10 mouse cellular contexts compared by ENCODE assay signal in genomic region chr10:23449860-23450646, GRCm38 (mm10).
A peak's percentile ranks its signal among the peaks of the same experiment; 100 is the strongest.
DNase-seq lines count a peak whose midpoint lies in the region; ATAC-seq lines count a peak whose summit lies in the region.
"Had no signal": no experiment of that assay in that cellular context is flagged by ENCODE, and none has a peak within 500 bp of the region (broad histone marks: within the 10 kb centered on the region; RNA-seq: fewer than 3 reads in every experiment).

No protein-coding gene starts in this region.

- no peaks in the 10 kb centered on the region for H3K4me1 ChIP-seq in liver, embryonic 12.5 days
- H3K4me1 ChIP-seq in forebrain, embryonic 11.5 days (replicated peaks; ENCODE audit: control insufficient read depth, insufficient read depth, low read length) = peaks cover 2% of the 10 kb centered on the region; the same call in 1 of the 2 replicates
- H3K4me1 ChIP-seq in hindbrain, embryonic 14.5 days (replicated peaks; ENCODE audit: control insufficient read depth, insufficient read depth, low read length) = peaks cover 6% of the 10 kb centered on the region; the same call in 1 of the 2 replicates
- H3K4me1 ChIP-seq in neural tube, embryonic 12.5 days = peaks cover 11% of the 10 kb centered on the region; the same call in 1 of the 2 replicates
- H3K4me1 ChIP-seq: liver, embryonic 15.5 days had no signal

- H3K4me2 ChIP-seq in liver, embryonic 12.5 days = no peak overlapping the region
- no peak overlapping the region for H3K4me2 ChIP-seq in forebrain, embryonic 11.5 days (ENCODE audit: low read depth, low read length, severe bottlenecking)
- H3K4me2 ChIP-seq in hindbrain, embryonic 14.5 days (replicated peaks) = peak overlapping the region; percentile 42
- H3K4me2 ChIP-seq in neural tube, embryonic 12.5 days (replicated peaks) = peak overlapping the region; percentile 48
- H3K4me2 ChIP-seq: liver, embryonic 15.5 days had no signal

- no peak overlapping the region for H3K9ac ChIP-seq in liver, embryonic 12.5 days
- no peak overlapping the region for H3K9ac ChIP-seq in forebrain, embryonic 11.5 days (ENCODE audit: low read length)
- H3K9ac ChIP-seq in hindbrain, embryonic 14.5 days = peak overlapping the region; percentile 35; the same call in 1 of the 2 replicates
- H3K9ac ChIP-seq in neural tube, embryonic 12.5 days = no peak overlapping the region
- H3K9ac ChIP-seq: liver, embryonic 15.5 days had no signal

- 59% methylated on average over 19 of the region's 19 CpGs for WGBS in liver, embryonic 12.5 days (ENCODE audit: insufficient replicate concordance)
- 79% methylated on average over 19 of the region's 19 CpGs for WGBS in forebrain, embryonic 11.5 days
- 59% methylated on average over 19 of the region's 19 CpGs for WGBS in hindbrain, embryonic 14.5 days
- 66% methylated on average over 19 of the region's 19 CpGs for WGBS in neural tube, embryonic 12.5 days

- no peaks in the 10 kb centered on the region for H3K36me3 ChIP-seq in liver, embryonic 12.5 days
- no peaks in the 10 kb centered on the region for H3K36me3 ChIP-seq in forebrain, embryonic 11.5 days (ENCODE audit: control insufficient read depth, insufficient read depth, low read length)
- H3K36me3 ChIP-seq in hindbrain, embryonic 14.5 days (replicated peaks; ENCODE audit: control insufficient read depth, insufficient read depth) = no peaks in the 10 kb centered on the region
- no peaks in the 10 kb centered on the region for H3K36me3 ChIP-seq in neural tube, embryonic 12.5 days
- H3K36me3 ChIP-seq: liver, embryonic 15.5 days had no signal

- no peak for ATAC-seq in liver, embryonic 12.5 days
- no peak for ATAC-seq in forebrain, embryonic 11.5 days (replicated peaks; ENCODE audit: low FRiP score)
- no peak for ATAC-seq in hindbrain, embryonic 14.5 days (ENCODE audit: low FRiP score)
- peak; percentile 69 for ATAC-seq in neural tube, embryonic 12.5 days (ENCODE audit: low FRiP score, low read depth)

- H3K27ac ChIP-seq in liver, embryonic 12.5 days = no peak overlapping the region
- H3K27ac ChIP-seq in forebrain, embryonic 11.5 days (ENCODE audit: low read depth, low read length) = no peak overlapping the region
- peak overlapping the region; percentile 16; the same call in 1 of the 2 replicates for H3K27ac ChIP-seq in hindbrain, embryonic 14.5 days
- peak overlapping the region; percentile 15; the same call in 1 of the 2 replicates for H3K27ac ChIP-seq in neural tube, embryonic 12.5 days
- H3K27ac ChIP-seq: liver, embryonic 15.5 days had no signal

- no peak overlapping the region for H3K4me3 ChIP-seq in liver, embryonic 12.5 days
- no peak overlapping the region for H3K4me3 ChIP-seq in forebrain, embryonic 11.5 days (ENCODE audit: low read depth, low read length)
- H3K4me3 ChIP-seq in hindbrain, embryonic 14.5 days (replicated peaks; ENCODE audit: low read length) = no peak overlapping the region
- no peak overlapping the region for H3K4me3 ChIP-seq in neural tube, embryonic 12.5 days
- H3K4me3 ChIP-seq: liver, embryonic 15.5 days had no signal

- DNase-seq in liver = peak; percentile 5
- DNase-seq in forebrain, embryonic 11.5 days (ENCODE audit: low spot score) = peak; percentile 51
- DNase-seq in hindbrain, embryonic 14.5 days (ENCODE audit: low spot score) = no peak
- DNase-seq in ovary, postnatal 36 days (ENCODE audit: low spot score) = no peak
- no peak for DNase-seq in retina, embryonic 14.5 days (ENCODE audit: low spot score)
- no peak for DNase-seq in kidney, postnatal 25 days
- DNase-seq: right cerebral cortex, postnatal 14 days had no signal

- no peaks in the 10 kb centered on the region for H3K9me3 ChIP-seq in liver, embryonic 12.5 days (replicated peaks)
- no peaks in the 10 kb centered on the region for H3K9me3 ChIP-seq in forebrain, embryonic 11.5 days (ENCODE audit: control insufficient read depth, low read length)
- no peaks in the 10 kb centered on the region for H3K9me3 ChIP-seq in hindbrain, embryonic 14.5 days (ENCODE audit: control insufficient read depth, low read length)
- no peaks in the 10 kb centered on the region for H3K9me3 ChIP-seq in neural tube, embryonic 12.5 days
- H3K9me3 ChIP-seq: liver, embryonic 15.5 days had no signal

- no peaks in the 10 kb centered on the region for H3K27me3 ChIP-seq in liver, embryonic 12.5 days (replicated peaks)
- no peaks in the 10 kb centered on the region for H3K27me3 ChIP-seq in forebrain, embryonic 11.5 days (ENCODE audit: control insufficient read depth, insufficient read depth, low read length)
- no peaks in the 10 kb centered on the region for H3K27me3 ChIP-seq in hindbrain, embryonic 14.5 days (ENCODE audit: control insufficient read depth, insufficient read depth, low read length)
- no peaks in the 10 kb centered on the region for H3K27me3 ChIP-seq in neural tube, embryonic 12.5 days (replicated peaks)
- H3K27me3 ChIP-seq: liver, embryonic 15.5 days had no signal

Comparison
In these comparisons a context has a peak if more than half of its experiments do, and no peak if none do; other contexts are left out.
1. DNase-seq: peak in liver (single experiment) and forebrain, embryonic 11.5 days (single experiment); none in hindbrain, embryonic 14.5 days (single experiment), ovary, postnatal 36 days (single experiment), retina, embryonic 14.5 days (single experiment) and kidney, postnatal 25 days (0 of 2).
2. H3K27ac ChIP-seq: peak in hindbrain, embryonic 14.5 days (single experiment) and neural tube, embryonic 12.5 days (single experiment); none in liver, embryonic 12.5 days (single experiment) and forebrain, embryonic 11.5 days (single experiment).
3. H3K4me2 ChIP-seq: peak in hindbrain, embryonic 14.5 days (single experiment) and neural tube, embryonic 12.5 days (single experiment); none in liver, embryonic 12.5 days (single experiment) and forebrain, embryonic 11.5 days (single experiment).